Mouse (Mus musculus) forebrain, embryonic 11.5 days (tissue): Measurements from ENCODE around the gene Slc39a9. TPM values are rescaled to one million over a fixed set of nuclear protein-coding genes. Genes with fewer than 3 reads are reported as not detected.

Experiments used
- ATAC-seq: fragments of 200-750 bp; cut with Nextera tagmentation; replicated peaks from 2 replicates; pipeline ENCODE4 v1.8.0; 2017; ENCODE audit warnings: moderate TSS enrichment; ENCODE audit not compliant: low FRiP score
- DNase-seq: peaks from one replicate; pipeline ENCODE4 v3.0.0-alpha.2; 2017; ENCODE audit warnings: low spot score
- H3K27ac ChIP-seq: fragments of 300-500 bp; sonication (generic); 2 replicates; pipeline ENCODE4 v1.5.1; 2014; ENCODE audit warnings: low read depth, low read length
- H3K27me3 ChIP-seq: fragments of 300-500 bp; sonication (generic); 2 replicates; pipeline ENCODE4 v1.6.1; 2014; ENCODE audit warnings: mild to moderate bottlenecking, low read length, mixed read lengths; ENCODE audit not compliant: control insufficient read depth, insufficient read depth
- H3K36me3 ChIP-seq: fragments of 300-500 bp; sonication (generic); 2 replicates; pipeline ENCODE4 v1.6.1; 2014; ENCODE audit warnings: mild to moderate bottlenecking, low read length, moderate library complexity, mixed read lengths; ENCODE audit not compliant: control insufficient read depth, insufficient read depth
- H3K4me1 ChIP-seq: fragments of 300-500 bp; sonication (generic); replicated peaks from 2 replicates; pipeline ENCODE4 v1.6.1; 2014; ENCODE audit warnings: low read length, mixed read lengths; ENCODE audit not compliant: control insufficient read depth, insufficient read depth
- H3K4me2 ChIP-seq: fragments of 300-500 bp; sonication (generic); 2 replicates; pipeline ENCODE4 v1.6.1; 2014; ENCODE audit warnings: low read depth, mild to moderate bottlenecking, low read length, moderate library complexity, mixed read lengths; ENCODE audit not compliant: severe bottlenecking
- H3K4me3 ChIP-seq: fragments of 300-500 bp; sonication (generic); 2 replicates; pipeline ENCODE4 v1.5.1; 2014; ENCODE audit warnings: low read depth, low read length
- H3K9ac ChIP-seq: fragments of 300-500 bp; sonication (generic); 2 replicates; pipeline ENCODE4 v1.6.1; 2014; ENCODE audit warnings: low read length
- H3K9me3 ChIP-seq: fragments of 300-500 bp; sonication (generic); 2 replicates; pipeline ENCODE4 v1.6.1; 2016; ENCODE audit warnings: low read length, mixed read lengths; ENCODE audit not compliant: control insufficient read depth
- WGBS: fragments of 180-500 bp; shearing (Covaris S2); extraction: QIAGEN DNeasy Blood & Tissue Kit; methylation state at CpG from one replicate; pipeline ENCODE4 v1.1.7; 2014; 5-methylcytosine and 5-hydroxymethylcytosine counted together
- polyA plus RNA-seq: library from polyadenylated mRNA; unstranded; fragments of >200 nt; fragmentation: Nextera tagmentation; extraction: Ambion mirVana; gene quantifications from 2 replicates; pipeline ENCODE4 v1.2.1, GENCODE M21; 2014

Gene Slc39a9
- polyA plus RNA-seq, 1 experiment from 2014 or later, result 33.1 TPM

GRCm38 (mm10) chr12:80602432-80602831, 41.3 kb upstream of the Slc39a9 start:
- ATAC-seq, result no peak
- 94% methylated on average over 5 of the region's 5 CpGs for WGBS
- no peak for DNase-seq

GRCm38 (mm10) chr12:80603566-80603965, 40.1 kb upstream of the Slc39a9 start:
- no peaks in the 10 kb centered on the region for H3K27me3 ChIP-seq
- ATAC-seq, result no peak
- H3K4me1 ChIP-seq, result no peaks in the 10 kb centered on the region
- no peak overlapping the region for H3K4me3 ChIP-seq
- no peak overlapping the region for H3K4me2 ChIP-seq
- DNase-seq, result no peak
- no peaks in the 10 kb centered on the region for H3K36me3 ChIP-seq
- H3K9ac ChIP-seq, result no peak overlapping the region
- no peaks in the 10 kb centered on the region for H3K9me3 ChIP-seq
- H3K27ac ChIP-seq, result no peak overlapping the region
- 82% methylated on average over 4 of the region's 4 CpGs for WGBS

More at GRCm38 (mm10) chr12:80602432-80602831, 41.3 kb upstream of the Slc39a9 start:
- no peaks in the 10 kb centered on the region for H3K9me3 ChIP-seq
- H3K4me1 ChIP-seq, result no peaks in the 10 kb centered on the region
- H3K4me3 ChIP-seq, result no peak overlapping the region
- no peaks in the 10 kb centered on the region for H3K27me3 ChIP-seq
- no peak overlapping the region for H3K4me2 ChIP-seq
- H3K9ac ChIP-seq, result no peak overlapping the region
- H3K36me3 ChIP-seq, result no peaks in the 10 kb centered on the region
- H3K27ac ChIP-seq, result no peak overlapping the region

- 89% methylated on average over 2 of the region's 2 CpGs for WGBS
These were observed 39.5 kb upstream of the Slc39a9 start for GRCm38 (mm10) chr12:80604218-80604617.

GRCm38 (mm10) chr12:80608576-80608975, 35.1 kb upstream of the Slc39a9 start:
- Histone ChIP-seq H3K36me3 (no peaks in the 10 kb centered on the region), H3K4me2 (no peak overlapping the region), H3K4me3 (no peak overlapping the region), H3K4me1 (no peaks in the 10 kb centered on the region), H3K27me3 (no peaks in the 10 kb centered on the region), H3K9ac (no peak overlapping the region), H3K9me3 (no peaks in the 10 kb centered on the region), H3K27ac (no peak overlapping the region)
- WGBS, result 89% methylated on average over 1 of the region's 1 CpGs
- DNase-seq (no peak), ATAC-seq (no peak)

More at GRCm38 (mm10) chr12:80604218-80604617, 39.5 kb upstream of the Slc39a9 start:
- Histone ChIP-seq H3K4me1 (no peaks in the 10 kb centered on the region), H3K27me3 (no peaks in the 10 kb centered on the region), H3K4me2 (no peak overlapping the region), H3K9me3 (no peaks in the 10 kb centered on the region), H3K4me3 (no peak overlapping the region), H3K9ac (no peak overlapping the region), H3K36me3 (no peaks in the 10 kb centered on the region), H3K27ac (no peak overlapping the region)
- ATAC-seq, result no peak
- DNase-seq, result no peak

GRCm38 (mm10) chr12:80609928-80610327, 33.8 kb upstream of the Slc39a9 start:
- no peak overlapping the region for H3K4me2 ChIP-seq
- 77% methylated on average over 3 of the region's 3 CpGs for WGBS
- no peaks in the 10 kb centered on the region for H3K36me3 ChIP-seq
- no peaks in the 10 kb centered on the region for H3K4me1 ChIP-seq
- H3K27ac ChIP-seq, result no peak overlapping the region
- H3K27me3 ChIP-seq, result no peaks in the 10 kb centered on the region
- no peak for ATAC-seq
- no peak overlapping the region for H3K4me3 ChIP-seq
- DNase-seq, result no peak
- H3K9me3 ChIP-seq, result no peaks in the 10 kb centered on the region
- H3K9ac ChIP-seq, result no peak overlapping the region

- Histone ChIP-seq H3K9ac (no peak overlapping the region), H3K4me1 (no peaks in the 10 kb centered on the region), H3K4me2 (no peak overlapping the region), H3K27ac (no peak overlapping the region), H3K9me3 (no peaks in the 10 kb centered on the region), H3K27me3 (no peaks in the 10 kb centered on the region), H3K36me3 (no peaks in the 10 kb centered on the region), H3K4me3 (no peak overlapping the region)
- no peak for ATAC-seq
- DNase-seq, result no peak
- WGBS, result 55% methylated on average over 9 of the region's 9 CpGs
These were observed 31.4 kb upstream of the Slc39a9 start for GRCm38 (mm10) chr12:80612113-80612791.

GRCm38 (mm10) chr12:80615371-80616257, 28.1 kb upstream of the Slc39a9 start:
- H3K4me1 ChIP-seq, result no peaks in the 10 kb centered on the region
- no peak overlapping the region for H3K4me2 ChIP-seq
- DNase-seq (no peak), ATAC-seq (no peak)
- H3K27ac ChIP-seq, result no peak overlapping the region
- WGBS, result 72% methylated on average over 7 of the region's 7 CpGs
- no peak overlapping the region for H3K9ac ChIP-seq
- no peak overlapping the region for H3K4me3 ChIP-seq
- H3K36me3 ChIP-seq, result no peaks in the 10 kb centered on the region
- no peaks in the 10 kb centered on the region for H3K9me3 ChIP-seq
- H3K27me3 ChIP-seq, result no peaks in the 10 kb centered on the region

- Histone ChIP-seq H3K36me3 (no peaks in the 10 kb centered on the region), H3K9ac (no peak overlapping the region), H3K27ac (no peak overlapping the region), H3K9me3 (no peaks in the 10 kb centered on the region), H3K4me3 (no peak overlapping the region), H3K27me3 (no peaks in the 10 kb centered on the region), H3K4me1 (no peaks in the 10 kb centered on the region), H3K4me2 (no peak overlapping the region)
- whole genome bisulfite sequencing, result 78% methylated on average over 5 of the region's 5 CpGs
- ATAC-seq (no peak), DNase-seq (no peak)
These were observed 23.2 kb upstream of the Slc39a9 start for GRCm38 (mm10) chr12:80620501-80620900.
